Mouse (Mus musculus): ENCODE measurements at regions not wholly inside any gene's neighbourhood (a gene's known extent, or its start where the extent isn't known, plus 50 kb on each side); places are given as distances from the start of the nearest gene placed in this dataset.
A peak's percentile ranks its signal among the peaks of the same experiment; 100 is the strongest.

DNA sequence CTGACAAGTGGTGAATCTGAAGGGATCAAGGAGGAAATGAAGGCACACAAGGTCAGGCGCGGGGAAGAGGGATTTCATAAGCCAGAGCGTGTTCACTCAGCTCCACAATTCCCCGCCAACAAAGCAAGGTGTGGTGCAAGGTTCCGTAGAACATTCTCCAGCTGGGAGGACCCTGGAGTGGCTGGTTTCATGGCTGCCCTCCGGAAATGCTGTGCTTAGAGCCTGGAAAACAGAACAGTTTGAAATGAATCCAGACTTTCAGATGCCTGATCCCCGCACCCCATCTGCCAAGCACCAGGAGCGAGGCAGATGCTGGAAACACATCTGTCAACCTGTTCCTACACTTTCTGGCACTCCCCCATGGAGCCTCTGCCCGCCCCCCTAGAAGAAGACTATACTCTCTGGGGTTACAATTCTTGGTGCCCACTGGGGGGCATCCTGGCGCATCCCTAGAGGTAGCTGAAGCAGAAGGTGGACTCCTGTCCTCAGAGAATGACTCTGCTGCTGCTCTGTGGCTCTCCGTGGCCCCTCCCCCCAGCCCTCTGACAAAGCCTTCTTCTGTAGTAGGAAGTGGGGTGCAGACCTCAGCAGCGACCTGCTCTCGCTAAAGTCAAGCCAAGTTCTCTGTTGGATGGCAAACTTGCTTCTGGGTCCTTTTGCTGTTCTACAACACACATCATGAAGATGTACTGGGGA lies 54.5 kb upstream of the Mafb start:
- Histone ChIP-seq H3K27ac (no peak overlapping the region), H3K4me3 (replicated peaks; ENCODE audit: low read length) (no peak overlapping the region), H3K36me3 (replicated peaks; ENCODE audit: control insufficient read depth, insufficient read depth) (no peaks in the 10 kb centered on the region), H3K9me3 (ENCODE audit: control insufficient read depth, low read length) (no peaks in the 10 kb centered on the region), H3K9ac (no peak overlapping the region), H3K4me2 (replicated peaks) (0 out of 2 replicates have a peak overlapping the region, but pooled peaks have one; percentile 1), H3K4me1 (replicated peaks; ENCODE audit: control insufficient read depth, insufficient read depth, low read length) (no peaks in the 10 kb centered on the region), H3K27me3 (ENCODE audit: control insufficient read depth, insufficient read depth, low read length) (0 out of 2 replicates have a peak, but pooled peaks cover 3% of the 10 kb centered on the region)
- 25% methylated on average over 13 of the region's 13 CpGs for WGBS
- no peak for DNase-seq (ENCODE audit: low spot score)
- ATAC-seq (ENCODE audit: low FRiP score): no peak

DNA sequence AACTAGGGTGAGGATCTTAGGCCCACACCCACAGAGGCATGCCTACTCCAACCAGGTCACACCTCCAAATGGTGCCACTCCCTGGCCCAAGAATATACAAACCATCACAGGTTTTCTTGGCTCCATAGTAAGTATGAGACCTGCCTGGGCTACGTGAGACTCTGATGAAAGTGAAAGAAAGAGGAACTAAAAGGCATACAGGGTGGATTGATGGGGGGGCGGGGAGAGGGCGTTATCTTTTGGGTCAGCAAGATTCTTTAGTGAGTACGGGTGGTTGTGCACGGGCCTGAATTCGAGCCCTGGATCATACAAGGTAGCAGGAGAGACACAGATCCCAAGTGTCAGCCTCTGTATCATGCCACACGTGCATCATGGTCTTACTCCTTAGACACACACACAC lies 57.6 kb upstream of the Mafb start:
- Histone ChIP-seq H3K9me3 (ENCODE audit: control insufficient read depth, low read length) (no peaks in the 10 kb centered on the region), H3K4me1 (replicated peaks; ENCODE audit: control insufficient read depth, insufficient read depth, low read length) (no peaks in the 10 kb centered on the region), H3K27ac (no peak overlapping the region), H3K4me2 (replicated peaks) (no peak overlapping the region), H3K36me3 (replicated peaks; ENCODE audit: control insufficient read depth, insufficient read depth) (no peaks in the 10 kb centered on the region), H3K4me3 (replicated peaks; ENCODE audit: low read length) (no peak overlapping the region), H3K27me3 (ENCODE audit: control insufficient read depth, insufficient read depth, low read length) (no peaks in the 10 kb centered on the region), H3K9ac (no peak overlapping the region)
- 92% methylated on average over 7 of the region's 7 CpGs for WGBS
- DNase-seq (ENCODE audit: low spot score) (no peak), ATAC-seq (ENCODE audit: low FRiP score) (no peak)

DNA sequence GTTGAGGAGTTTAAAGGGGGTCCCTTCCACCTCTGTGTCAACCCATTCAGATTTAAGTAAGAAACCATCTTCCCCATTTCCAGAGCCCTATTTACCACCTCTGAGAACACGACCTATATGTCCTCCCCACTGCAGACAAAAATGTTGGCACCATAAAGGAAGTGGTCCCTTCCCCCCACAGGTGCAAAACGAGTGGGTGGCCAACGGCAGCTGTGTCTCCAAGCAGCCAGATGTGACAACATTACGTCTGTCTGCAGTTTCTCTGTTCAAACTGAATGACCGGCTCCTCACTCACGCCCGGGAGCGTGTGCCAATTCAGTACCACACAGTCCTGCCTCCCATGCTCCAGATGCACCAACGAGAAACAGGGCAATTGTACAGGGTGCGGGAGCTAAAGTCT lies 60.6 kb upstream of the Mafb start:
- no peak overlapping the region for H3K27ac ChIP-seq
- no peak overlapping the region for H3K4me2 ChIP-seq (replicated peaks)
- no peak overlapping the region for H3K4me3 ChIP-seq (replicated peaks; ENCODE audit: low read length)
- H3K4me1 ChIP-seq (replicated peaks; ENCODE audit: control insufficient read depth, insufficient read depth, low read length): no peaks in the 10 kb centered on the region
- H3K9ac ChIP-seq: no peak overlapping the region
- ATAC-seq (ENCODE audit: low FRiP score) (no peak), DNase-seq (ENCODE audit: low spot score) (no peak)
- 75% methylated on average over 10 of the region's 10 CpGs for WGBS
- no peaks in the 10 kb centered on the region for H3K9me3 ChIP-seq (ENCODE audit: control insufficient read depth, low read length)
- no peaks in the 10 kb centered on the region for H3K27me3 ChIP-seq (ENCODE audit: control insufficient read depth, insufficient read depth, low read length)
- H3K36me3 ChIP-seq (replicated peaks; ENCODE audit: control insufficient read depth, insufficient read depth): no peaks in the 10 kb centered on the region

DNA sequence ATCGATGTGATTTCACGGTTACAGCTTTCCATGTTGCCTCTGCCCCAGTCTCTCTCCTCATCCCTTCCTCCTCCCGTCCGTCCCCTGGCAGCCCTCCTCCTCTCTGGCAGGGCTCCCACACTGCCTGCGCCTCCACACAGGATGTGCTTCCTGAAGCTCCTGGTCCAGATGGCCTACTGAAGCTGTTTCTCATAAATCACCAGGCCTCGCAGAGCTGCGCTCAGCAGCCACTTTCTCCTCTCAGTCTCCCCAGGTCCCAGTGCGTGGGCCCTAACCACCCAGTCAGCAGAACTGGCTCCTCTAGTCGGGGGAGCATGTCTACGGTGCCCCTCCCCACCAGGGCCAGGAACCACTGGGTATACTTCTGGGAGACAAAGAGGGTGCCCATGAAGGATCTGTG lies 66.4 kb upstream of the Mafb start:
- ATAC-seq (ENCODE audit: low FRiP score) (0 out of 2 replicates have a peak, but pooled peaks have one; percentile 8), DNase-seq (ENCODE audit: low spot score) (peak; percentile 58)
- no peak overlapping the region for H3K27ac ChIP-seq
- no peaks in the 10 kb centered on the region for H3K36me3 ChIP-seq (replicated peaks; ENCODE audit: control insufficient read depth, insufficient read depth)
- no peak overlapping the region for H3K9ac ChIP-seq
- H3K27me3 ChIP-seq (ENCODE audit: control insufficient read depth, insufficient read depth, low read length): no peaks in the 10 kb centered on the region
- no peaks in the 10 kb centered on the region for H3K4me1 ChIP-seq (replicated peaks; ENCODE audit: control insufficient read depth, insufficient read depth, low read length)
- no peak overlapping the region for H3K4me2 ChIP-seq (replicated peaks)
- 59% methylated on average over 10 of the region's 10 CpGs for WGBS
- no peak overlapping the region for H3K4me3 ChIP-seq (replicated peaks; ENCODE audit: low read length)
- no peaks in the 10 kb centered on the region for H3K9me3 ChIP-seq (ENCODE audit: control insufficient read depth, low read length)

DNA sequence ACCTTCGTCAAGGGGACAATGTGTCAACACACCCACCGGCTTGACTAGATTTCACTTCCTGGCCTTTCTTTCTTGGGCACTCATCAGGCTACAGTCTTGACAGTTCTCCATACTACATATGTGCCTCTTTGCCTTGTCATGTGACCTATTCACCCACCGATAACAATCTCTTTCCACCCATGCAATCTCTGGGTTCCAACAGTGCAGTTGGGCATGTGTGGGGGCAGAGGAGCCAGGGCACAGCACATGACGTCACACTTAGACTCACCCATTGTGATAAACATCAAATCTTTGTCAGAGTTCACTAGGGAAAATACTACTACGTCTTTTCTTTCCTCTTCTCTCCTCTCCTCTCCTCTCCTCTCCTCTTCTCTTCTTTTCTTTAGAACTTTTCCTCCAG lies 67.8 kb upstream of the Mafb start:
- Histone ChIP-seq H3K27ac (no peak overlapping the region), H3K27me3 (ENCODE audit: control insufficient read depth, insufficient read depth, low read length) (peaks cover 3% of the 10 kb centered on the region; the same call in 1 of the 2 replicates), H3K4me2 (replicated peaks) (no peak overlapping the region), H3K4me1 (replicated peaks; ENCODE audit: control insufficient read depth, insufficient read depth, low read length) (0 out of 2 replicates have a peak, but pooled peaks cover 3% of the 10 kb centered on the region), H3K9me3 (ENCODE audit: control insufficient read depth, low read length) (no peaks in the 10 kb centered on the region), H3K9ac (no peak overlapping the region), H3K36me3 (replicated peaks; ENCODE audit: control insufficient read depth, insufficient read depth) (no peaks in the 10 kb centered on the region), H3K4me3 (replicated peaks; ENCODE audit: low read length) (no peak overlapping the region)
- 89% methylated on average over 5 of the region's 5 CpGs for WGBS
- no peak for ATAC-seq (ENCODE audit: low FRiP score)
- DNase-seq (ENCODE audit: low spot score): no peak

DNA sequence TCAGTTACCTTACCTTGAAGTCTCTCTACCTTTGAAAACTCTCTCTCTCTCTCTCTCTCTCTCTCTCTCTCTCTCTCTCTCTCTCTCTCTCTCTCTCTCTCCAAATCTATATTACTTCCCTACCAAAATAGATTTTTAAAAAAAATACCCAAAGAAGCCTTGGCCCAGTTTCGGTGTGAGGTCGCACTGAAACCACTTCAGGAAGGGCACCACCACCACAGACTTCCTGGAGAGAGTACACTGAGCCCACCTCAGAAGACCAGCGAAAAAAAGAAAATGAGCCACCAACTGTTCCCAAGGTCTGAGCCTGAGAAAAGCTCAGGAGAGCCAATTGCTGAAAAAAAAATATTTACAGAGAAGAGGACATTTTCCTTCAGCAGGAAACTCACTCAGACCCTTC lies 68.8 kb upstream of the Mafb start:
- H3K36me3 ChIP-seq (replicated peaks; ENCODE audit: control insufficient read depth, insufficient read depth): no peaks in the 10 kb centered on the region
- ATAC-seq (ENCODE audit: low FRiP score) (no peak), DNase-seq (ENCODE audit: low spot score) (no peak)
- H3K4me2 ChIP-seq (replicated peaks): no peak overlapping the region
- no peaks in the 10 kb centered on the region for H3K9me3 ChIP-seq (ENCODE audit: control insufficient read depth, low read length)
- H3K4me1 ChIP-seq (replicated peaks; ENCODE audit: control insufficient read depth, insufficient read depth, low read length): peaks cover 4% of the 10 kb centered on the region; the same call in 1 of the 2 replicates
- H3K4me3 ChIP-seq (replicated peaks; ENCODE audit: low read length): no peak overlapping the region
- H3K27me3 ChIP-seq (ENCODE audit: control insufficient read depth, insufficient read depth, low read length): peaks cover 3% of the 10 kb centered on the region; the same call in 1 of the 2 replicates
- H3K9ac ChIP-seq: no peak overlapping the region
- WGBS: 90% methylated on average over 3 of the region's 3 CpGs
- no peak overlapping the region for H3K27ac ChIP-seq

DNA sequence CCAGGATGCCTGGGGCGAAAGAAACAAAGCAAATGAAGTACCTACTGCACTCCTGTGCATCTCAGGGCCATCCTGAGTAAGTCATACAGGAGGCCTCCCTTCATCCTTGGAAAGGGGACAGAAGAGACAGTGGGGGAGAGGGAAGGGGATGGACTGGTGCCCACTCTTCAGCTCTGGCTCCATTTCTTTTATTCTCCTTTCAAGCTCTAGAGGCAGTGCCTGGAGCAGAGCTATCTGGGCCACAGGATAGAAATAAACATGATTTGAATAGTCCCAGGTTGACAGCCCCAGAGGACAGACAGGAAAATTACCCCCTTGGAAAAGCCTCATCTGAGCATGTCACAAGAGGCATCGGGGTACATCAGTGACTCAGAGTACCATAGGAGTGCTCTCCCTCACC lies 72.2 kb upstream of the Mafb start:
- Histone ChIP-seq H3K36me3 (replicated peaks; ENCODE audit: control insufficient read depth, insufficient read depth) (no peaks in the 10 kb centered on the region), H3K27me3 (ENCODE audit: control insufficient read depth, insufficient read depth, low read length) (peaks cover 3% of the 10 kb centered on the region; the same call in 1 of the 2 replicates), H3K27ac (no peak overlapping the region), H3K9ac (no peak overlapping the region), H3K4me3 (replicated peaks; ENCODE audit: low read length) (no peak overlapping the region), H3K4me1 (replicated peaks; ENCODE audit: control insufficient read depth, insufficient read depth, low read length) (peaks cover 4% of the 10 kb centered on the region; the same call in 1 of the 2 replicates), H3K9me3 (ENCODE audit: control insufficient read depth, low read length) (no peaks in the 10 kb centered on the region), H3K4me2 (replicated peaks) (no peak overlapping the region)
- 86% methylated on average over 2 of the region's 2 CpGs for WGBS
- no peak for DNase-seq (ENCODE audit: low spot score)
- ATAC-seq (ENCODE audit: low FRiP score): no peak

DNA sequence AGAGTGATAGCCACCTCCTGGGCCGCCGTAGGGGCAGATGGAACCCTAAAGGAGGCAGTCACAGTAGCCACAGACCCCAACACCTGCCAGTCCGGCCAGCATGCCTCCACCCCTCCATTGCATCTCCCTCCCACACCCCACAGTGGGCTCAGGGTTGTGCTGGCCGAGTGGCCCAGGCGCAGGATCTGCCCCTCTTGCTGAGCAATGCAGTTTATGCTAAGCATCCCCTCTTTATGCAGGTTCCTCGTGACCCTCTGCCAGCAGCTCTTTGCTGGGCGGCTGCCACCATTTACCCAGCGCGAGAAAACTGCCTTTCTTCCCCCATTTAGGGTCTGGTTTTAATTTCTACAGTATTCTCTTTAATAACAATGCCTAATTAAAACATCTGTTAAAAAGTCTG lies 73.4 kb upstream of the Mafb start:
- ATAC-seq (ENCODE audit: low FRiP score) (no peak), DNase-seq (ENCODE audit: low spot score) (no peak)
- Histone ChIP-seq H3K9me3 (ENCODE audit: control insufficient read depth, low read length) (no peaks in the 10 kb centered on the region), H3K4me1 (replicated peaks; ENCODE audit: control insufficient read depth, insufficient read depth, low read length) (peaks cover 4% of the 10 kb centered on the region; the same call in 1 of the 2 replicates), H3K36me3 (replicated peaks; ENCODE audit: control insufficient read depth, insufficient read depth) (no peaks in the 10 kb centered on the region), H3K27me3 (ENCODE audit: control insufficient read depth, insufficient read depth, low read length) (peaks cover 3% of the 10 kb centered on the region; the same call in 1 of the 2 replicates), H3K4me2 (replicated peaks) (no peak overlapping the region), H3K9ac (no peak overlapping the region), H3K27ac (no peak overlapping the region), H3K4me3 (replicated peaks; ENCODE audit: low read length) (no peak overlapping the region)
- 67% methylated on average over 9 of the region's 9 CpGs for WGBS

DNA sequence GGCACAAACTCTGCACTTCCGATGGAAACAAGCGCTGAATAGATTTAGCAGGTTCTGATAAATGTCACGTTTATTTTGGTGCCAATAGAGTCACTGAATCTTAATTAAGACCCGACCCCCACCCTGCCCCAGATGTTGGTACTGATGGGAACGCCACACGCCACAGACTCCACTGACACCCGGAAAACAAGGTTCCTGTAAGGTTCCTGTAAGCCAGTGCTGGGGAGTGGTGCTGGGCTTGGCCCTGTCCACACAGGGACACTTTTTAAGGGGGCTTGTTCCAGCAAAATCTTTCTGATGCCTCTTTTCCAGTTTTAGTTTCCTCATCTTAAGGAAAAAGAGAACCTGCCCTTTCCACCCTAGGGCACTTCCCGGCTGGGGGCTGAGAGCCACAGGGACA lies 84.2 kb upstream of the Mafb start:
- Histone ChIP-seq H3K9me3 (ENCODE audit: control insufficient read depth, low read length) (no peaks in the 10 kb centered on the region), H3K36me3 (replicated peaks; ENCODE audit: control insufficient read depth, insufficient read depth) (no peaks in the 10 kb centered on the region), H3K4me2 (replicated peaks) (peak overlapping the region; percentile 58), H3K4me3 (replicated peaks; ENCODE audit: low read length) (no peak overlapping the region), H3K9ac (no peak overlapping the region), H3K27me3 (ENCODE audit: control insufficient read depth, insufficient read depth, low read length) (0 out of 2 replicates have a peak, but pooled peaks cover 9% of the 10 kb centered on the region), H3K27ac (no peak overlapping the region), H3K4me1 (replicated peaks; ENCODE audit: control insufficient read depth, insufficient read depth, low read length) (peaks cover 10% of the 10 kb centered on the region)
- 4% methylated on average over 8 of the region's 8 CpGs for WGBS
- DNase-seq (ENCODE audit: low spot score) (no peak), ATAC-seq (ENCODE audit: low FRiP score) (no peak; the same call in 1 of the 2 replicates)
